Mouse (Mus musculus) left cerebral cortex, postnatal 36 days (tissue): Measurements from ENCODE around the gene Dnajc13. TPM values are rescaled to one million over a fixed set of nuclear protein-coding genes. Genes with fewer than 3 reads are reported as not detected.

Source experiments
- DNase-seq, 2 experiments: peaks; one replicate each; pipeline ENCODE4 v3.0.0; 2021 to 2022; ENCODE audit warnings: low spot score in 2 of 2, mixed read lengths in 1 of 2
- intact Hi-C: fragments of 180-260 bp; cut with DNase I; formaldehyde crosslinking; loops from one replicate; pipeline ENCODE4 v1.15.1; 2025
- total RNA-seq, 2 experiments: library from RNA; stranded (reverse); gene quantifications; 2 replicates each; pipeline ENCODE4 v1.2.3; 2021

The Dnajc13 gene
- total RNA-seq, 2 experiments from 2014 or later = 54.5 to 70.4 TPM

GRCm38 (mm10) chr9:104193900-104194299 is 68.8 kb downstream of the Dnajc13 start:
- no peak for DNase-seq
- intact Hi-C loops = no loop called here

DNA sequence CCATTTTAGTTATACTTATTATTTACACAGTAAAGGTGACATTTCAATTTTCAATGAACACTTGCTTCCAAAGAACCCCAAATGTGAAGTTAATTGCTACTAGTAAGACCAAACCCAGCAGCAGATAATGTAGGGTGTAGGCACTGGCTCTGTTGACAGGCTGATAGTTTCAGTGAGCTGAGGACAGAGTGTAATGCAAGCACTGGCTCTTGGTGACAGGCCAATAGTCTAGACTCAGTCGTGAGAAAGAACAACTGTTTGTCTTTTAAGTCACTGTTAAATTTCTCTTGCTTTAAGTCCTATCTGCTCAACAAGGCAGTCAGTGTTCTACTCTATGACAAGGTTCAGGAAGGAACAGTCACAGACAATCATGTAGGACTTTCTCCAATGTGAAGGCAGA is 69.4 kb downstream of the Dnajc13 start:
- no peak for DNase-seq
- intact Hi-C loops = no loop called here

DNA sequence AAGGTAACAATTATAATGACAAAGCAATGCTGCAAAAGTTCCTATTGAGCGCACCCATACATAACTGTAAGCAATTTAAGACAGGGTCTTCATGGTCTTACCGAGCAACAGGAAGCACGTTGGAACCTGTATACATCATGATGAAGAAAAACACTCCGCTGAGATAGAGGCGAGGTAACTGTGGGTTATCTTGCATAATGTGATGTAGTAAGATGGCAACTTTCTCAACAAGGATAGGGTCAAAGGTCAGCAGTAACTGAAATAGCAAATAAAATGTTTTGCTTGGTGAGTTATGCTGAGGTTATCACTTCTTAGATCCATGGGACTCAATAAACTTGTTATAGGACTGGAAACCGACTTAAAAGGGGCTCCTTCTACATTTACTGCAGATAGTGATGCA is 70.2 kb downstream of the Dnajc13 start:
- DNase-seq = no peak
- intact Hi-C loops = no loop called here

DNA sequence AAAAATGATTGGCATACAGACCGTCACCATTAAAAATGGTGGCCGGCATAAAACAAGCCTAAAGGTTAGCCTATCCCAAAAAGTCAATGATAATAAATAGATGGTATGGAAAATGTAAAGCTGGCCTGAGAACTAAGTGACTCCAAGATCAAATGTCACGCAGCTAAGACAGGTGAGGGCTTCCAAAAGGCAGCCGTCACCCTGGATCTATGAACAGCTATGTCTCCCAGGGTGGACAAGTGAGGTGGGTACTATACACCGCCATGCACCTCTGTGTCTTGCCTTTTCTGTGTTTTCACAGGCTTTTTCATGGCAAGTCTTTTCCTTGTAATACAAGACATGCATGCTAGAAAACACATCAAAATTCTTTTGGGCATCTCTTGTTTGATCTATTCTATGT is 73.1 kb downstream of the Dnajc13 start:
- intact Hi-C loops = loop anchor here (10.0 kb wide), 1 partner anchor 115 kb away; no protein-coding TSS in a partner anchor
- DNase-seq = no peak

GRCm38 (mm10) chr9:104188704-104189103 is 74.0 kb downstream of the Dnajc13 start:
- DNase-seq = no peak
- intact Hi-C loops = loop anchor here (10.0 kb wide), 1 partner anchor 114 kb away; no protein-coding TSS in a partner anchor

DNA sequence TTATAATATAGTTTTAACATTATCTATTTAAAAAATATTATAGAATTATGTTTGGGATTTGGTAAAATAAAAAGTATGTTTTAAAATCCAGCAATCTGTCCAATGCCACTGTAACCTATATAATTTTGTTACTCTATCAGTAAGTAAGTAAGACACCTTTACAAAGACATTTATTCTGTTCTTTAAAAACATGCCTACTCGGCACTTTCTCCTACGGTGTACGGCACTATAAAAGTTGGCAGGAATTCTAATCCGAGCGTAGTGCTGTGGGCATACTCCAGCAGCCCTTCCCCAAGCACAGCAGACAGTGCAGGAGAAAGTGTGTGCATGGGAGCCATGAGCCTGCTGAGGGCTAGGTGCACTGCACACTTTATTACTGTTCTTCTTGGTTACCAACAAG is 75.7 kb downstream of the Dnajc13 start:
- DNase-seq = no peak
- intact Hi-C loops = loop anchor here (10.0 kb wide), 1 partner anchor 112 kb away; no protein-coding TSS in a partner anchor

- intact Hi-C loops = loop anchor here (10.0 kb wide), 1 partner anchor 108 kb away; no protein-coding TSS in a partner anchor
- no peak for DNase-seq
Observed at GRCm38 (mm10) chr9:104183181-104183580, 79.5 kb downstream of the Dnajc13 start.

- no peak for DNase-seq
- intact Hi-C loops = loop anchor here (10.0 kb wide), 1 partner anchor 108 kb away; no protein-coding TSS in a partner anchor
Observed at GRCm38 (mm10) chr9:104182328-104182727, 80.4 kb downstream of the Dnajc13 start.

DNA sequence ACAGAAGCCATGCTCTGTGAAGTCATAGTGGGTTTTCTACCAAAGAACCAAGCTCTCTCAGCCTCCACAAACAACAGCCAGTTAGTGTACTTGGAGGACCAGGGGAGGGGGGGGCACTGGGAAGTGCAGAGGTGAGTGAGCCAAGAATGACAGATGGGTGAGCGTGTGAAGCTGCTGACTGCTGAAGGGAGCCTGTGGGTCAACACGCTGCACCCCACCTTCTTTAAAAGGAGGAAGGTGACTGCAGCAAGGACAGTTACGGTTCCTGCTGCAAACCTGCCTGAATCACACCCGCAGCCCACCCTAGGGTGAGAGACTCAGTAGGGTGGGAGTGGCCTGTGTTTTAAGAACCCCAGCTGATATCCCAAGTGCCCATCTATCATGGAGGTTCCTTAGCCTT is 81.1 kb downstream of the Dnajc13 start:
- no peak for DNase-seq
- intact Hi-C loops = loop anchor here (10.0 kb wide), 1 partner anchor 107 kb away; no protein-coding TSS in a partner anchor

- DNase-seq = peak; percentile 42 to 66
Observed at GRCm38 (mm10) chr9:104180046-104180445, 82.7 kb downstream of the Dnajc13 start.

GRCm38 (mm10) chr9:104172342-104172741 is 90.4 kb downstream of the Dnajc13 start:
- DNase-seq = no peak
- intact Hi-C loops = no loop called here

More at GRCm38 (mm10) chr9:104180046-104180445, 82.7 kb downstream of the Dnajc13 start:
- intact Hi-C loops = loop anchor here (10.0 kb wide), 1 partner anchor 105 kb away; no protein-coding TSS in a partner anchor

- intact Hi-C loops = no loop called here
- no peak for DNase-seq
Observed at GRCm38 (mm10) chr9:104171651-104172050, 91.1 kb downstream of the Dnajc13 start.

DNA sequence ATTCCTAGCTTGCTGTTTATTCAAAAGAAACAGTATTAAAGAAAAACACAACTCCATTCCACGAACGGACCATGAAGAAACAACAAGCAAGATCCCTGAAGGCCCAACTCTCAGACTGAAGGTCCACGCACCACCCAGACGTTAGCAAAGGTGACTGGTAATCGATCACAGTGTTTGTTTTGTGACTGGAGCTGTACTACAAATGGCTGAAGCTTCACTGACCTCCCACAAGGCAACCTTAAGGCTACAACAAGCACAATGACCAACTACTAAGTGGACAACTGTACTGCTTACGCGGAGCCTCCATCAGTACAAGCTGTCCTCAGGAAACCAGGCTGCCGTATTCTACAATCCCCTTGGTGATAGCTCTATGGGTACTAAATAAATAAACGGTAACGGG is 92.7 kb downstream of the Dnajc13 start:
- no peak for DNase-seq
- intact Hi-C loops = no loop called here

DNA sequence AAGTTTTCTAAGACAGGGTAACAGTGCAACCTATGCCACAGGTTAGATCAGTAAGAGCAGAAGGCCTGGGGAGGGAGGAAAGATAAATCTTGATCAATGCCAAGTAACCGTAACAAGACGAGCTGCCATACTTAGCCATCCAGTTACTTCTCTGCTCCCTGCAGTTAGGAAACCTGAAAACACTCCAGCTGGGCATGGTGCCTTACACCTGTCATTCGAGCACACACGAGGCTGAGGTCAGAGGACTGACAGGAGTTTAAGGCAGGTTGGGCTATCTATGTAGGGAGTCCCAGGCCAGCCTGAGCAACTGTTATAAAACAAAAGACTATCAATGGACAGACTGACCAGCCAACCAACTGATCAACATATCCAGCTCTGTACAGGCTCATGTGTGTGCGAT is 96.8 kb downstream of the Dnajc13 start:
- DNase-seq = no peak
- intact Hi-C loops = no loop called here

GRCm38 (mm10) chr9:104164194-104164593 is 98.5 kb downstream of the Dnajc13 start:
- no peak for DNase-seq
- intact Hi-C loops = no loop called here

DNA sequence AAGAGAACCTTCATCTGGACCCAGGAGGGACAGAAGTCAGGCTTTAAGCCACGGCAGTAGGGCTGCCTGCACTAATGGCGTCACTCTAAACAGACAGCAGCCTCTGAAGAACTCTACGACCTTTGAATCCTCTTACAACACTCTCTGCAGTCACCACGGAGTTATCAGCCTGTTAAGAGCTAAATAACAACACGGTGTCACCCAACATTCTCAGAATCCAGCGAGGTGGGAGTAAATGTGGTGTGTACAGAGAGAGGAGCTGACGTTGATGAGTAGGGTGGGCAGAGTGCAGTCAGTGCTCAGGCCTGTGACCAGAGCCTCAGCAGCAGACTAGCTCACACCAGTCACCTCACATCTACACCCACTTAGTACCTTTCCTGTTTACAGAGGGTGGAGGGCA is 101.6 kb downstream of the Dnajc13 start:
- intact Hi-C loops = no loop called here
- no peak for DNase-seq

DNA sequence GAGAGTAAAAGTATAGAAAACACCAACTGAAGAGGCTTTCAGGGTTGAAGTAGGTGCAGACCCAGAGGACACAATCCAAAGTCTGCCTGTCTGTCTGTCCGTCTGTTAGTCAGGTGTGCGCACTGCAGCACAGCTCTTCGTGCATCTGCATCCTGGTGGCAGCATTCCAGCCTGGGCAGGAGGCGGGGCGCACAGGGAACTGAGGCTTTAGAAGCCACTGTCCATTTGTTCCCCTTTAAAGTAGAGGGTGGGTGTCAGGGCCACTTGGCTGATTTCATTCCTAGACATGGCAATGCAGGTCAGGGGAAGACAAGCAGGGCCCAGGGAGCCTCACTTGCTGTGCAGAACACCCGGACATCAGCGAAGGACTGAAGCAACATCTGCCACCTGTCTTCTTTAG is 105.4 kb downstream of the Dnajc13 start:
- no peak for DNase-seq
- intact Hi-C loops = loop anchor here (10.0 kb wide), 1 partner anchor 72 kb away; no protein-coding TSS in a partner anchor

- no peak for DNase-seq
- intact Hi-C loops = loop anchor here (10.0 kb wide), 1 partner anchor 72 kb away; no protein-coding TSS in a partner anchor
Observed at GRCm38 (mm10) chr9:104156506-104156905, 106.2 kb downstream of the Dnajc13 start.

- no peak for DNase-seq
- intact Hi-C loops = loop anchor here (10.0 kb wide), 1 partner anchor 70 kb away; no protein-coding TSS in a partner anchor
Observed at GRCm38 (mm10) chr9:104155100-104155715, 107.5 kb downstream of the Dnajc13 start.

- no peak for DNase-seq
- intact Hi-C loops = loop anchor here (10.0 kb wide), 1 partner anchor 67 kb away; no protein-coding TSS in a partner anchor
Observed at GRCm38 (mm10) chr9:104152121-104152520, 110.6 kb downstream of the Dnajc13 start.

DNA sequence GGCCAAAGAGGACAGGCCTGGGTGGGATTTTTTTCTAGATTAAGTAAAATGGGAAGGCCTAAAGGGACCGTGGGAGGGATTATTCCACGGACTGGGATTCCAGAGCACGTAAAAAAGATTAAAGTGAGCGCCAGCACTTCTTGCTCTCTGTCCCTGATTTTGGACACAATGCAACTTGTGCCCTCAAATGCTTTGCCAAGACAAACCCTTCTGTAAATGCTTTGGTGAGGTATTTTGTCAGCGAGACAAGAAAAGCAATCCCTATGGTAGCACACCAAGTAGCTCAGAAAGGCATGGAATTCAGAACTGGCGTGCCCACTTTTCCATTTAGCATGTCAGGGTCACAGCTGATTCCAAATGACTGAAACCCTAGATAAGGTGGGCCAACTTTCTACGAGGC is 113.8 kb downstream of the Dnajc13 start:
- intact Hi-C loops = no loop called here

More for the DNA sequence above, 113.8 kb downstream of the Dnajc13 start:
- DNase-seq = no peak
